Mouse (Mus musculus) forebrain, embryonic 11.5 days (tissue): ENCODE measurements around the gene Tmem131l. TPM values are rescaled to one million over a fixed set of nuclear protein-coding genes. Genes with fewer than 3 reads are reported as not detected.

ENCODE experiments used
- ATAC-seq: fragments of 200-750 bp; cut with Nextera tagmentation; replicated peaks from 2 replicates; pipeline ENCODE4 v1.8.0; 2017; ENCODE audit warnings: moderate TSS enrichment; ENCODE audit not compliant: low FRiP score
- DNase-seq: peaks from one replicate; pipeline ENCODE4 v3.0.0-alpha.2; 2017; ENCODE audit warnings: low spot score
- H3K27ac ChIP-seq: fragments of 300-500 bp; sonication (generic); 2 replicates; pipeline ENCODE4 v1.5.1; 2014; ENCODE audit warnings: low read depth, low read length
- H3K27me3 ChIP-seq: fragments of 300-500 bp; sonication (generic); 2 replicates; pipeline ENCODE4 v1.6.1; 2014; ENCODE audit warnings: mild to moderate bottlenecking, low read length, mixed read lengths; ENCODE audit not compliant: control insufficient read depth, insufficient read depth
- H3K36me3 ChIP-seq: fragments of 300-500 bp; sonication (generic); 2 replicates; pipeline ENCODE4 v1.6.1; 2014; ENCODE audit warnings: mild to moderate bottlenecking, low read length, moderate library complexity, mixed read lengths; ENCODE audit not compliant: control insufficient read depth, insufficient read depth
- H3K4me1 ChIP-seq: fragments of 300-500 bp; sonication (generic); replicated peaks from 2 replicates; pipeline ENCODE4 v1.6.1; 2014; ENCODE audit warnings: low read length, mixed read lengths; ENCODE audit not compliant: control insufficient read depth, insufficient read depth
- H3K4me2 ChIP-seq: fragments of 300-500 bp; sonication (generic); 2 replicates; pipeline ENCODE4 v1.6.1; 2014; ENCODE audit warnings: low read depth, mild to moderate bottlenecking, low read length, moderate library complexity, mixed read lengths; ENCODE audit not compliant: severe bottlenecking
- H3K4me3 ChIP-seq: fragments of 300-500 bp; sonication (generic); 2 replicates; pipeline ENCODE4 v1.5.1; 2014; ENCODE audit warnings: low read depth, low read length
- H3K9ac ChIP-seq: fragments of 300-500 bp; sonication (generic); 2 replicates; pipeline ENCODE4 v1.6.1; 2014; ENCODE audit warnings: low read length
- H3K9me3 ChIP-seq: fragments of 300-500 bp; sonication (generic); 2 replicates; pipeline ENCODE4 v1.6.1; 2016; ENCODE audit warnings: low read length, mixed read lengths; ENCODE audit not compliant: control insufficient read depth
- WGBS: fragments of 180-500 bp; shearing (Covaris S2); extraction: QIAGEN DNeasy Blood & Tissue Kit; methylation state at CpG from one replicate; pipeline ENCODE4 v1.1.7; 2014; 5-methylcytosine and 5-hydroxymethylcytosine counted together
- polyA plus RNA-seq: library from polyadenylated mRNA; unstranded; fragments of >200 nt; fragmentation: Nextera tagmentation; extraction: Ambion mirVana; gene quantifications from 2 replicates; pipeline ENCODE4 v1.2.1, GENCODE M21; 2014

Tmem131l gene
- polyA plus RNA-seq, 1 experiment from 2014 or later, result 96.0 TPM

DNA sequence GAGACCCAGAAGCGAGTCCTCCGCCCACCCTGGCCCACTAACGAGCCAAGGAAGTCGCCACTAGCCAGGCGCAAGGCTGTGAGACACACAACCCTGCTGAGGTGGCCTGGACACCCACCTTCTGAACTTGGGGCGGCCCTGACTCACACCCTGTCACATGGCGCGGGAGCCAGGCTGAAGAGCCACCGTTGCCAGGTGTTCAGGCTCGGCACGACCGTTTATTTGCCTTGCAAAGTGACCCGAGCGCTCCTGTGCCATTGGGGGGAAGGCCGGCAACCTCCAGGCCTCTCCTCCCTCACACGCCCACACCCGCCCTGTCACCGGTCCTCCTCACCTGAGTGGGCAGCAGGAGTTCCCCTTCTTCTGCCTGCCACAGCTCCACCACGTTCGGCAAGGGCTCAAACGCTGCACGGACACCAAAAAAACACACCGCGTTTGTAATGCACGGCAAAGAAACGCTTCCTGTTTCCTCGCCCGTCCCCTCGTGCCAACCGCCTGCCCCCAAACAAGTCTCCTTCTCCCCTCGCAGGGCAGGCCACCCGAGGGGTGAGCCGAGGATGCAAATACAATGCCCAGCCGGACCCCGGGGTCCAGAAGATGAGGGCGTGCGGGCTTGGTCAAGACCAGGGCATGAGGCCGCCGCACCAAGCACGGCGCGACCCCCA lies 862 bp downstream of the Tmem131l start:
- Histone ChIP-seq H3K27me3 (no peaks in the 10 kb centered on the region), H3K9ac (peak overlapping the region; percentile 97), H3K27ac (peak overlapping the region; percentile 85), H3K4me2 (peak overlapping the region; percentile 76), H3K9me3 (no peaks in the 10 kb centered on the region), H3K4me3 (peak overlapping the region; percentile 87), H3K36me3 (no peaks in the 10 kb centered on the region), H3K4me1 (no peaks in the 10 kb centered on the region)
- WGBS, result under 1% methylated on average over 42 of the region's 42 CpGs
- DNase-seq, result peak; percentile 81
- peak; percentile 7; the same call in 1 of the 2 replicates for ATAC-seq

DNA sequence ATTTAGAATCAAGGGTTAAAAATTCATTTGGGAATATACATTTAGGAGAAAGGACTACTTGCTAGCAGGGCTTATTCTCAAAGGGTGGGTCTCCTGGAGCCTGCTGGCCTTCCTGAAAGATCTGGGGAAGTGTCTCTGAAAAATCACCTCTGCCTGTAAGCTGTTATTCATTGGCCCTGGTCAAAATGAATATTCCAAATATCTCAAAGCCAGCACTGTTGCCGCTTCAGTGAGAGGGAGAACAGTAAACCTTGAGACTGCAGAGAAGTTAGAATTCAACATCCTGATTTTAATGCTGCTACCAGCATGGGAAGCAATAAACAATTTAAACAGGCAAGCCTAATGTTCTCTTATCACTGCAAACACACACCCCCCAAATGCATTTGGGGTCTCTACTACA lies 1.8 kb downstream of the Tmem131l start:
- H3K27me3 ChIP-seq, result no peaks in the 10 kb centered on the region
- H3K4me2 ChIP-seq, result peak overlapping the region; percentile 76
- 52% methylated on average over 1 of the region's 1 CpGs for WGBS
- no peak for DNase-seq
- no peak for ATAC-seq
- no peaks in the 10 kb centered on the region for H3K9me3 ChIP-seq
- no peak overlapping the region for H3K27ac ChIP-seq
- H3K9ac ChIP-seq, result peak overlapping the region; percentile 97
- 0 out of 2 replicates have a peak, but pooled peaks cover 4% of the 10 kb centered on the region for H3K4me1 ChIP-seq
- H3K36me3 ChIP-seq, result no peaks in the 10 kb centered on the region
- peak overlapping the region; percentile 87 for H3K4me3 ChIP-seq

- Histone ChIP-seq H3K4me1 (0 out of 2 replicates have a peak, but pooled peaks cover 4% of the 10 kb centered on the region), H3K4me3 (peak overlapping the region; percentile 87; the same call in 1 of the 2 replicates), H3K9me3 (no peaks in the 10 kb centered on the region), H3K9ac (no peak overlapping the region), H3K36me3 (no peaks in the 10 kb centered on the region), H3K27me3 (no peaks in the 10 kb centered on the region), H3K4me2 (peak overlapping the region; percentile 76), H3K27ac (no peak overlapping the region)
- no peak for ATAC-seq
- 96% methylated on average over 3 of the region's 3 CpGs for WGBS
- DNase-seq, result no peak
These were observed 2.4 kb downstream of the Tmem131l start for GRCm38 (mm10) chr3:84037536-84037935.

GRCm38 (mm10) chr3:84036866-84037265 lies 3.1 kb downstream of the Tmem131l start:
- H3K27ac ChIP-seq, result no peak overlapping the region
- no peak overlapping the region for H3K4me3 ChIP-seq
- H3K4me1 ChIP-seq, result 0 out of 2 replicates have a peak, but pooled peaks cover 4% of the 10 kb centered on the region
- no peaks in the 10 kb centered on the region for H3K36me3 ChIP-seq
- 90% methylated on average over 4 of the region's 4 CpGs for WGBS
- ATAC-seq (no peak), DNase-seq (no peak)
- no peaks in the 10 kb centered on the region for H3K9me3 ChIP-seq
- H3K4me2 ChIP-seq, result no peak overlapping the region
- no peaks in the 10 kb centered on the region for H3K27me3 ChIP-seq
- H3K9ac ChIP-seq, result no peak overlapping the region

DNA sequence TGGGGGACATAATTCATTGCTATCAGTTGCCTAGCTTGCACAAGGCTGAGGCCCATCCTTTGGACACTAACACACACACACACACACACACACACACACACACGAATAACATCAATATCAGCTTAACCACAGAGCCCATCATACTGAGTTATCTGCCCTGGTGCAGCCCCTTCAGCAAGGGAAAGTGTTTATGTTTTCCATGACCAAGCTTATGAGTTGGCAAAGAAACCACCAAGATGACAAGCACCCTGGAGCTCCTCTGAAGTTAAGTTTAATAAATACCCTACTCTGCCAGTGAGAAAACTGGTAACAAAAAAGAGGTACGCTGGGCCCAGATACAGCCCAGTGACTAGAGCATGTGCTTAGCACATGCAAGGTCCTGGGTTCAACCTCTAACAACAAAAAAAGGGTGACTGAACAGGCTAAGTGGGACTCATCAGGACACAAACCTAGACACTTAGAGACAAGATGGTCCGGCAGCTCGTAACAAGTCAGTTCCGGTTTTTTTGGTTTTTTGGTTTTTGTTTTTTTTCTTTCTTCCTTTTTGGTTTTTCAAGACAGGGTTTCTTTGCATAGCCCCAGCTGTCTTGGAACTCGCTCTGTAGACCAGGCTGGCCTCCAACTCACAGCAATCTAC lies 4.1 kb downstream of the Tmem131l start:
- Histone ChIP-seq H3K4me3 (no peak overlapping the region), H3K36me3 (no peaks in the 10 kb centered on the region; the same call in 1 of the 2 replicates), H3K4me2 (no peak overlapping the region), H3K27ac (no peak overlapping the region), H3K4me1 (0 out of 2 replicates have a peak, but pooled peaks cover 4% of the 10 kb centered on the region), H3K9me3 (no peaks in the 10 kb centered on the region), H3K9ac (no peak overlapping the region), H3K27me3 (no peaks in the 10 kb centered on the region)
- DNase-seq, result no peak
- no peak for ATAC-seq
- 92% methylated on average over 6 of the region's 6 CpGs for WGBS

GRCm38 (mm10) chr3:84034115-84034780 lies 5.7 kb downstream of the Tmem131l start:
- no peak overlapping the region for H3K4me3 ChIP-seq
- 87% methylated on average over 5 of the region's 5 CpGs for WGBS
- no peak for ATAC-seq
- 0 out of 2 replicates have a peak, but pooled peaks cover 4% of the 10 kb centered on the region for H3K4me1 ChIP-seq
- DNase-seq, result no peak
- H3K27ac ChIP-seq, result no peak overlapping the region
- H3K4me2 ChIP-seq, result no peak overlapping the region
- no peaks in the 10 kb centered on the region for H3K27me3 ChIP-seq
- no peaks in the 10 kb centered on the region for H3K9me3 ChIP-seq
- no peaks in the 10 kb centered on the region; the same call in 1 of the 2 replicates for H3K36me3 ChIP-seq
- no peak overlapping the region for H3K9ac ChIP-seq

GRCm38 (mm10) chr3:84032933-84033730 lies 6.8 kb downstream of the Tmem131l start:
- no peaks in the 10 kb centered on the region for H3K27me3 ChIP-seq
- no peak overlapping the region for H3K4me2 ChIP-seq
- WGBS, result 78% methylated on average over 10 of the region's 10 CpGs
- DNase-seq (no peak), ATAC-seq (0 out of 2 replicates have a peak, but pooled peaks have one; percentile 30)
- no peak overlapping the region for H3K27ac ChIP-seq
- no peak overlapping the region for H3K9ac ChIP-seq
- H3K9me3 ChIP-seq, result no peaks in the 10 kb centered on the region
- H3K4me3 ChIP-seq, result no peak overlapping the region
- H3K36me3 ChIP-seq, result no peaks in the 10 kb centered on the region; the same call in 1 of the 2 replicates
- 0 out of 2 replicates have a peak, but pooled peaks cover 4% of the 10 kb centered on the region for H3K4me1 ChIP-seq

- Histone ChIP-seq H3K4me2 (no peak overlapping the region), H3K4me3 (no peak overlapping the region), H3K9me3 (no peaks in the 10 kb centered on the region), H3K27ac (no peak overlapping the region), H3K9ac (no peak overlapping the region), H3K4me1 (0 out of 2 replicates have a peak, but pooled peaks cover 6% of the 10 kb centered on the region), H3K27me3 (no peaks in the 10 kb centered on the region), H3K36me3 (peaks cover 2% of the 10 kb centered on the region)
- no peak for ATAC-seq
- 93% methylated on average over 5 of the region's 5 CpGs for WGBS
- no peak for DNase-seq
These were observed 7.6 kb downstream of the Tmem131l start for GRCm38 (mm10) chr3:84032419-84032818.
